Mouse (Mus musculus) intestine, embryonic 16.5 days (tissue): ENCODE measurements at regions not wholly inside any gene's neighbourhood (a gene's known extent, or its start where the extent isn't known, plus 50 kb on each side); places are given as distances from the start of the nearest gene placed in this dataset.

Source experiments
- ATAC-seq: fragments of 200-750 bp; cut with Nextera tagmentation; 2 replicates; pipeline ENCODE4 v1.8.0; 2017; ENCODE audit warnings: moderate TSS enrichment, moderate library complexity
- H3K27ac ChIP-seq: fragments of 300-500 bp; sonication (generic); 2 replicates; pipeline ENCODE4 v1.5.1; 2014; ENCODE audit warnings: mild to moderate bottlenecking, low read length
- H3K27me3 ChIP-seq: fragments of 300-500 bp; sonication (generic); replicated peaks from 2 replicates; pipeline ENCODE4 v1.6.1; 2014; ENCODE audit warnings: low read length, control low read depth, mixed read lengths; ENCODE audit not compliant: control insufficient read depth, insufficient read depth
- H3K36me3 ChIP-seq: fragments of 300-500 bp; sonication (generic); 2 replicates; pipeline ENCODE4 v1.6.1; 2014; ENCODE audit warnings: low read length, control low read depth; ENCODE audit not compliant: control insufficient read depth, insufficient read depth
- H3K4me1 ChIP-seq: fragments of 300-500 bp; sonication (generic); 2 replicates; pipeline ENCODE4 v1.6.1; 2014; ENCODE audit warnings: low read length, control low read depth, mixed read lengths; ENCODE audit not compliant: control insufficient read depth, insufficient read depth
- H3K4me2 ChIP-seq: fragments of 300-500 bp; sonication (generic); 2 replicates; pipeline ENCODE4 v1.6.1; 2014; ENCODE audit warnings: low read depth, low read length, control low read depth
- H3K4me3 ChIP-seq: fragments of 300-500 bp; sonication (generic); 2 replicates; pipeline ENCODE4 v1.5.1; 2014; ENCODE audit warnings: mild to moderate bottlenecking, low read length
- H3K9ac ChIP-seq: fragments of 300-500 bp; sonication (generic); 2 replicates; pipeline ENCODE4 v1.6.1; 2014; ENCODE audit warnings: low read depth, low read length
- H3K9me3 ChIP-seq: fragments of 300-500 bp; sonication (generic); 2 replicates; pipeline ENCODE4 v1.6.1; 2016; ENCODE audit warnings: low read length, control low read depth; ENCODE audit not compliant: control insufficient read depth
- WGBS: fragments of 180-500 bp; shearing (Covaris S2); extraction: QIAGEN DNeasy Blood & Tissue Kit; methylation state at CpG from one replicate; pipeline ENCODE4 v1.1.7; 2014; 5-methylcytosine and 5-hydroxymethylcytosine counted together

- WGBS, result 76% methylated on average over 9 of the region's 9 CpGs
- Histone ChIP-seq H3K27me3 (no peaks in the 10 kb centered on the region), H3K9ac (no peak overlapping the region), H3K9me3 (no peaks in the 10 kb centered on the region), H3K4me3 (no peak overlapping the region), H3K36me3 (no peaks in the 10 kb centered on the region), H3K4me2 (no peak overlapping the region), H3K4me1 (no peaks in the 10 kb centered on the region), H3K27ac (no peak overlapping the region)
- ATAC-seq, result no peak
These were observed 111.7 kb upstream of the Pgrmc2 start for GRCm38 (mm10) chr3:41194311-41195112.

- Histone ChIP-seq H3K4me2 (no peak overlapping the region), H3K4me1 (peaks cover 5% of the 10 kb centered on the region; the same call in 1 of the 2 replicates)
These were observed 102.7 kb upstream of the Pgrmc2 start for GRCm38 (mm10) chr3:41185305-41186097.

GRCm38 (mm10) chr3:41184375-41184774 lies 101.5 kb upstream of the Pgrmc2 start:
- H3K36me3 ChIP-seq, result no peaks in the 10 kb centered on the region
- no peak overlapping the region for H3K4me3 ChIP-seq
- no peaks in the 10 kb centered on the region for H3K9me3 ChIP-seq
- no peak overlapping the region for H3K4me2 ChIP-seq
- WGBS, result 66% methylated on average over 7 of the region's 7 CpGs
- no peak overlapping the region for H3K27ac ChIP-seq
- H3K4me1 ChIP-seq, result peaks cover 5% of the 10 kb centered on the region; the same call in 1 of the 2 replicates
- ATAC-seq, result no peak
- H3K27me3 ChIP-seq, result no peaks in the 10 kb centered on the region
- no peak overlapping the region for H3K9ac ChIP-seq

More at GRCm38 (mm10) chr3:41185305-41186097, 102.7 kb upstream of the Pgrmc2 start:
- H3K9me3 ChIP-seq, result no peaks in the 10 kb centered on the region
- H3K9ac ChIP-seq, result no peak overlapping the region
- 68% methylated on average over 10 of the region's 10 CpGs for WGBS
- no peaks in the 10 kb centered on the region for H3K36me3 ChIP-seq
- no peaks in the 10 kb centered on the region for H3K27me3 ChIP-seq
- 0 out of 2 replicates have a peak, but pooled peaks have one; percentile 36 for ATAC-seq
- H3K4me3 ChIP-seq, result no peak overlapping the region
- H3K27ac ChIP-seq, result no peak overlapping the region

GRCm38 (mm10) chr3:41182900-41183595 lies 100.2 kb upstream of the Pgrmc2 start:
- Histone ChIP-seq H3K27me3 (no peaks in the 10 kb centered on the region), H3K9ac (no peak overlapping the region), H3K36me3 (no peaks in the 10 kb centered on the region), H3K9me3 (no peaks in the 10 kb centered on the region), H3K4me1 (peaks cover 5% of the 10 kb centered on the region; the same call in 1 of the 2 replicates), H3K4me2 (no peak overlapping the region), H3K27ac (no peak overlapping the region), H3K4me3 (no peak overlapping the region)
- ATAC-seq, result no peak
- WGBS, result 69% methylated on average over 10 of the region's 10 CpGs

GRCm38 (mm10) chr3:41182036-41182899 lies 99.4 kb upstream of the Pgrmc2 start:
- ATAC-seq, result peak; percentile 77
- Histone ChIP-seq H3K9me3 (no peaks in the 10 kb centered on the region), H3K4me1 (peaks cover 5% of the 10 kb centered on the region; the same call in 1 of the 2 replicates), H3K27me3 (no peaks in the 10 kb centered on the region), H3K4me3 (no peak overlapping the region), H3K9ac (no peak overlapping the region), H3K36me3 (no peaks in the 10 kb centered on the region), H3K27ac (no peak overlapping the region), H3K4me2 (no peak overlapping the region)
- WGBS, result 47% methylated on average over 15 of the region's 15 CpGs

GRCm38 (mm10) chr3:41181438-41181837 lies 98.6 kb upstream of the Pgrmc2 start:
- Histone ChIP-seq H3K27me3 (no peaks in the 10 kb centered on the region), H3K9ac (no peak overlapping the region), H3K9me3 (no peaks in the 10 kb centered on the region), H3K4me3 (no peak overlapping the region), H3K4me1 (peaks cover 5% of the 10 kb centered on the region; the same call in 1 of the 2 replicates), H3K27ac (no peak overlapping the region), H3K36me3 (no peaks in the 10 kb centered on the region), H3K4me2 (no peak overlapping the region)
- 72% methylated on average over 11 of the region's 11 CpGs for WGBS
- ATAC-seq, result no peak

GRCm38 (mm10) chr3:41180911-41181310 lies 98.1 kb upstream of the Pgrmc2 start:
- ATAC-seq, result no peak
- H3K4me2 ChIP-seq, result no peak overlapping the region
- H3K9ac ChIP-seq, result no peak overlapping the region
- 79% methylated on average over 7 of the region's 7 CpGs for WGBS
- H3K27me3 ChIP-seq, result no peaks in the 10 kb centered on the region
- H3K36me3 ChIP-seq, result no peaks in the 10 kb centered on the region
- no peak overlapping the region for H3K4me3 ChIP-seq
- H3K4me1 ChIP-seq, result peaks cover 5% of the 10 kb centered on the region; the same call in 1 of the 2 replicates
- no peak overlapping the region for H3K27ac ChIP-seq
- H3K9me3 ChIP-seq, result no peaks in the 10 kb centered on the region

- Histone ChIP-seq H3K4me1 (peaks cover 5% of the 10 kb centered on the region; the same call in 1 of the 2 replicates), H3K9ac (no peak overlapping the region), H3K27me3 (no peaks in the 10 kb centered on the region), H3K4me3 (no peak overlapping the region), H3K27ac (no peak overlapping the region), H3K9me3 (no peaks in the 10 kb centered on the region), H3K4me2 (no peak overlapping the region), H3K36me3 (no peaks in the 10 kb centered on the region)
- 75% methylated on average over 4 of the region's 4 CpGs for WGBS
- ATAC-seq, result no peak
These were observed 96.4 kb upstream of the Pgrmc2 start for GRCm38 (mm10) chr3:41179037-41179880.
